Mouse (Mus musculus) erythroblast, embryonic 14.5 days (primary cell): ENCODE measurements around the gene Mtch2. TPM values are rescaled to one million over a fixed set of nuclear protein-coding genes. Genes with fewer than 3 reads are reported as not detected.

Source experiments
- H3K27me3 ChIP-seq: 2 replicates; pipeline ENCODE4 v1.6.1; 2012; ENCODE audit warnings: inconsistent platforms; ENCODE audit not compliant: control insufficient read depth
- H3K36me3 ChIP-seq: 2 replicates; pipeline ENCODE4 v1.6.1; 2012; ENCODE audit warnings: mild to moderate bottlenecking, inconsistent platforms; ENCODE audit not compliant: control insufficient read depth
- H3K4me1 ChIP-seq: 2 replicates; pipeline ENCODE4 v1.6.1; 2012; ENCODE audit warnings: inconsistent platforms; ENCODE audit not compliant: control insufficient read depth
- H3K4me3 ChIP-seq: replicated peaks from 2 replicates; pipeline ENCODE3; 2012; ENCODE audit warnings: moderate library complexity, mild to moderate bottlenecking, inconsistent platforms
- H3K9me3 ChIP-seq: 2 replicates; pipeline ENCODE4 v1.6.1; 2012; ENCODE audit warnings: low read length, inconsistent platforms, mixed read lengths; ENCODE audit not compliant: control insufficient read depth
- GATA1 ChIP-seq: IDR thresholded peaks from 2 replicates; pipeline ENCODE4 v1.6.1; 2012; ENCODE audit warnings: low read length, inconsistent platforms, mixed read lengths
- TAL1 ChIP-seq: IDR thresholded peaks from 3 replicates; pipeline ENCODE4 v1.6.1; 2012; ENCODE audit warnings: low read length, inconsistent platforms, mixed read lengths
- polyA plus RNA-seq: library from polyadenylated mRNA; stranded (reverse); fragments of >175 nt; gene quantifications from 2 replicates; pipeline ENCODE4 v1.2.3, GENCODE M21; 2012

Mtch2 gene
- polyA plus RNA-seq, 1 experiment: 1.8 TPM

DNA sequence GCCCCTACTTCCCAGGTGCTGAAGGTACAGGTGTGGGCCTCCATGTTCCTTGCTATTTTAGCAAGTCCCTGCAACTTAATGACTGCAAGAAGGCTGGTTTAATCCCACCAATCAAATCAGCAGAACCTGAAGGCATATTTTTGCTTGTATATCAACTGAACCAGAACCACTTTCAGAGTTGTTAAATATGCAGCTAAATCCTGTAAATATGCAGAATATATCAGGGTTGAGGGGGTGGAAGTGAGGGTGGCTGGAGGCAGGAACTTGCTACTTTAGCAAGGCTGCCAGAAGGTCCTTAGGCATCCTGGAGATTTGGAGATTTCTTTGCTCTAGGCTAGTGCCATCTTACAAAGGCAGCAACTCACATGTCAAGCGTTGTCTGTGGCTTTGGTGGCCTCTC, 68.6 kb downstream of the Mtch2 start:
- H3K36me3 ChIP-seq: peaks cover 46% of the 10 kb centered on the region
- H3K9me3 ChIP-seq: no peaks in the 10 kb centered on the region
- no peak overlapping the region for H3K4me3 ChIP-seq
- TF ChIP-seq GATA1: no peak
- TF ChIP-seq TAL1: no peak
- peaks cover 36% of the 10 kb centered on the region for H3K4me1 ChIP-seq
- no peaks in the 10 kb centered on the region for H3K27me3 ChIP-seq

Other genes with a start within 250 kb of the Mtch2 start
- 0.41 and 0.84 TPM in 2 replicates for gene Nup160, start 169.9 kb upstream of the Mtch2 start, polyA plus RNA-seq
- gene Fnbp4, start 101.8 kb upstream of the Mtch2 start, polyA plus RNA-seq: 3.9 and 6.2 TPM in 2 replicates
- not detected in 2 replicates for gene Agbl2, start 64.4 kb upstream of the Mtch2 start, polyA plus RNA-seq
- 3.9 and 5.9 TPM in 2 replicates for gene C1qtnf4, start 38.7 kb downstream of the Mtch2 start, polyA plus RNA-seq
- gene Kbtbd4, start 57.6 kb downstream of the Mtch2 start, polyA plus RNA-seq: 0.30 and 0.53 TPM in 2 replicates
- 9.7 and 11.4 TPM in 2 replicates for gene Ndufs3, start 57.7 kb downstream of the Mtch2 start, polyA plus RNA-seq
- gene Celf1, start 93.2 kb downstream of the Mtch2 start, polyA plus RNA-seq: 5.1 and 6.5 TPM in 2 replicates
- 0.09 TPM in 1 of 2 replicates, not detected in the other for gene Rapsn, start 188.5 kb downstream of the Mtch2 start, polyA plus RNA-seq
- 22.2 and 22.3 TPM in 2 replicates for gene Psmc3, start 206.9 kb downstream of the Mtch2 start, polyA plus RNA-seq
- 1.4 and 2.0 TPM in 2 replicates for gene Slc39a13, start 223.3 kb downstream of the Mtch2 start, polyA plus RNA-seq
- gene Spi1, start 235.2 kb downstream of the Mtch2 start, polyA plus RNA-seq: 0.76 and 0.83 TPM in 2 replicates